Mouse (Mus musculus) embryo, embryonic 11 days (tissue): ENCODE data around the gene Cyp2t4.

ENCODE experiments used
- DNase-seq: peaks from one replicate; pipeline ENCODE4 v3.0.0-alpha.2; 2015

Gene Cyp2t4

GRCm38 (mm10) chr7:27153205-27153764 is at the start of gene Cyp2t4:
TSS of gene Cyp2t4 (plus strand) at chr7:27153714.
- no peak for DNase-seq

DNA sequence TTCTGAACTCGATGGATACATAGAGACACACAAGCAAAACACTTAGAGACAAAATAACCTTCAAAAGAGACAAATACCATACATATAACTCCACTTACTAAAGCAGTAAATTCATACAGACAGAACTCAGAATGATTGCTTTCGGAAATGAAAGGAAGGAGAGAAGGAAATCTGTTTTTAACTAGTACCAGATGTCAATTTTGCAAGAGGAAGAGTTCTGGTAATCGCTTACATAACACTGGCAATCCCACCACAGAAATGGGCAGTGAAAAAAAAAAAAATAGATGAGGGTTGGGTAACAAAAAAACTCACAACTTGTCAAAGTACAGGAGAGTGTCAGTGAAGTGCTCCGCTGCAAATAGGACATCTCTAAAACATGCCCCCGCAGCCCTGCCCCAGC is 48.6 kb upstream of the Cyp2t4 start:
- peak; percentile 19 for DNase-seq

DNA sequence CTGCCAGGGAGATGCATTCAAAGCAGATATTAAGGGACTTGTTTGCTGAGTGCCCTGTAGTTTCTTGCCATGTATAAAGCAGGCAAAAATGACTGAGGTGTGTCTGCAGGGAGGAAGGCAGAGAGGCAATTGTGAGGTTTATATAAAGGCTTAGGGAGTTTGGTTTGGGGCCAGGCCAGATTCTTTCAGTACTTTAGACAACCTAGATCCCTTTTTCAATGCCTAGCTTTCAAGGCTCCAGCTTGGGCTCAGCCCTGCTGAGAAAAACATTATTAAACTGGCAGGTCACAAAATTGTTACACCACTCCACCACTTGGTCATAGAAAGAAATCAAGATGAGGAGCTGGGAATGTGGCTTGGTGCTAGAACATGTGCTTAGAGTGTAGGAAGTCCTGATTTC is 43.2 kb upstream of the Cyp2t4 start:
- no peak for DNase-seq

DNA sequence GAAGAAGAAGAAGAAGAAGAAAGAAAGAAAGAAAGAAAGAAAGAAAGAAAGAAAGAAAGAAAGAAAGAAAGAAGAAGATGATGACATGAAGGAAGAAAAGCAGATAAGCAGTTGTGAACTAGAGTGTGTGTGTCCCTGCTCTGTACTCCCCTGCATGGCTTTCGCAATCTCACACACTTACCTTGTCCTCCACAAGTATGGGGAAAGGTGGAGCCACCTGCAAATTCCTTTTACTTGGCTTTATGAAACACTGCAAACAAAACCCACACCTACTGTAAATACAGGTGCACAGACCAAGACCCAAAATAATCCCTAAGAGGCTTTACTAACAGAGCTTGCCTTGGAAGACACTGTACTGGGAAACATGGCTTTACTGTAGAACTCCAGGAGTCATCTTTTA is 42.5 kb upstream of the Cyp2t4 start:
- DNase-seq = no peak

DNA sequence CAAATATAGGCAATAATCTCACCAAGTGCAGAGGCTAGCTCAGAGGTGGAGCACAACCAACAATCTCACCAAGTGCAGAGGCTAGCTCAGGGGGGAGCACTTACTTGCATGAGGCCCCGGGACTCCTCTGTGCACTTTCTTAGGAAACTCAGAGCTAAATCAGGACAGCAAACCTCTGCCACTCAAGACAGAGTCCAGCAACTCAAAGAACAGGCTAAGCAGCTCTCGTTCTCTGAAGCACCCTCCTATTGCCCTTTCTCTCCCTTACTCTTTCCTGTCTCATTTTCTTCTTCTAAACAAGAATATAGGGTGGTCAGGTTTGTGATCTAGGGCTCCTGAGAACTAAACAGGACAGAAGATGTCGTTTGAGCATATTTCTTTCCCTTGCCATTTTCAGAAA is 41.5 kb upstream of the Cyp2t4 start:
- no peak for DNase-seq

- no peak for DNase-seq
Observed at GRCm38 (mm10) chr7:27118033-27118511, 35.4 kb upstream of the Cyp2t4 start.

DNA sequence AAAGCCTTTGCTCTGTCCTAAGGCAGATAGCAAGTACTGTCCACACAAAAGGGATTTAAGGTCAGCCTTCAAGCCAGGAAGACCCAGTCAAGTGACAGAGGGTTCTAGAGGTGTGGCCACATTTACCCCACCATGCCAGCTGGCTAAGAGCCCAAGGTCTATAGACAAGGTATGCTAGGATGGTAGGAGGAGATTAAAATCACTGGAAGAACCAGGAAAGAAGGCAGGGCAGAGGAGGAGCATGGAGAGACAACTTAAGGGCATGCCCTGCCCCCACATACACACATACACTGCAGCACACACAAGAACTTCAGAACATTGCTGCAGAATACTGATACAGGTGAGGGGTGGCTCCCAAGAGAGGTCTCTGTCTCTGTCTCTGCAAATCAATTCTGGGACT is 33.8 kb upstream of the Cyp2t4 start, which contains the start of gene Cyp2f2:
TSS of gene Cyp2f2 (plus strand) at position 234 of the 400 bp plus-strand sequence.
- no peak for DNase-seq

DNA sequence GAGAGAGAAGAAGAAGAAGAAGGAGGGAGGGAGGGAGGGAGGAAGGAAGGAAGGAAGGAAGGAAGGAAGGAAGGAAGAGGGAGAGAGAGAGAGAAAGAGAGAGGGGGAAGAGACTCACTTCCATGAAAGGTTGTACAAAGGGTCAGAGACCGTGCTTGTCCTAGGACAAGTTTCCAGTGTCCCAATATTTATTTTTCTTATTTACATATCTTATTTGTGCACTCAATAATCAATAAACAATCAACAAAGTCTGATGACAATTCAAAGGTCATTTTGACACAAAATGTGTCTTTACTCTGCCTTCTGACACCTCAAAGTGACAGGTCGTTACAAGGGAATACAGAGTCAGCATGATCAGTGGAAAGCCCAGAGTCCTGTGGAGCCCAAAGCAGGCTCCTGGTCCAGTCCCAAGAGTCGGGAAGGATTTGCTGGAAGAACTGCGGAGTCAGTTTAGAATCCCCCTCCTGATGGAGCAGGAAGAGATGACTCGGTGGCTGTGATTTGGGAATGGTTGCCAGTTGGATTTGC is 29.1 kb upstream of the Cyp2t4 start:
- DNase-seq = no peak

DNA sequence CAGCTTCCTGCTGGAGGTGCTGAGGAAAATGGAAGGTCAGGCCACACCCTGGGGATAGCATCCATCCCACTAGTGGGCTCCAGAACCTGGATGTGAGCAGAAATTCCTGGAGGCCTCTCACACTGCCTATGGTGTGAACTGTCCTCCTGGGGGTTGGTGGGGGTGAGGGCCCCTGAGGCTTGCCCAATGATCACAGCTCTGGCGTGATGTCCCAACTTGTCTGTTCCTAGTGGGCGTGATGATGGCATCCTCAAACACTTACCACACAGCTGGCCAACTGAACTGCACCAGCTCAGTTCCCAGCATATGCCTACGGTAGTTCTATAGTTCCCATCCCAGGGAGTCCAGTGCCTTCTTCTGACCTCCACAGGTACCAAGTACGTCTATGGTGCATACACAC is 28.5 kb upstream of the Cyp2t4 start:
- no peak for DNase-seq

DNA sequence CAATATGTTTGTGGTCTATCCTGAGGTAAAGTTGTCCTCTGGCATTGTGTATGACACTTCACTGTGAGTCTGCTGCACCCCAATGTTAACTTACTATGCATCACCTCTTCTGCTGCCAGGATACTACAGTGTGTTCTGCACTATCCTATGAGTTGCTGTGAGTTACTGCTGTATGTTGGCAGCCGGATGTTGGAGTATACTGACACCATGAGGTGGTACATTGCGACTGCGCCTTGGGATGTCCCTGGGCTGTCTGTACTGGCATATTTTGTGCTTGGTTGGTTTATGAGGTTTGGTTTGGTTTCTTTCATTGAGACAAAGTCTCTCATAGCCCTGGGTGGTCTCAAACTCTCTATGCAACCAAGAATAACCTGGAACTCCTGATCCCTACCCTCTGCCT is 25.4 kb upstream of the Cyp2t4 start:
- peak; percentile 42 for DNase-seq

DNA sequence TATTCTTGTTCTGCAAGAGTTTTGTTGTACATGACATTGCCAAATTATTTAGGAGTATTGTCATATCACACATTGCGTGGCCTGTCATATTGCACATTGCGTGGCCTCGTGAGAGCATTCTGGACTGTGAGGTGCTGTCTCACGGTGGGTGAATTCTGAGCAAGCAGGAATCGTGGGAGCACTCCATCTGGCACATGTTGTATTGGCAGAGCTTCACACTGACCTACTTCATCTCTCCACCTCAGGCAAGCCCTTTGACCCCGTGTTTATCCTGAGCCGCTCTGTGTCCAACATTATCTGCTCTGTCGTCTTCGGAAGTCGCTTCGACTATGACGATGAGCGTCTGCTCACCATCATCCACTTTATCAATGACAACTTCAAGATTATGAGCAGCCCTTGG is 24.6 kb upstream of the Cyp2t4 start:
- no peak for DNase-seq

GRCm38 (mm10) chr7:27129811-27130210 is 23.7 kb upstream of the Cyp2t4 start:
- no peak for DNase-seq

- no peak for DNase-seq
Observed at GRCm38 (mm10) chr7:27130521-27131370, 22.8 kb upstream of the Cyp2t4 start.

DNA sequence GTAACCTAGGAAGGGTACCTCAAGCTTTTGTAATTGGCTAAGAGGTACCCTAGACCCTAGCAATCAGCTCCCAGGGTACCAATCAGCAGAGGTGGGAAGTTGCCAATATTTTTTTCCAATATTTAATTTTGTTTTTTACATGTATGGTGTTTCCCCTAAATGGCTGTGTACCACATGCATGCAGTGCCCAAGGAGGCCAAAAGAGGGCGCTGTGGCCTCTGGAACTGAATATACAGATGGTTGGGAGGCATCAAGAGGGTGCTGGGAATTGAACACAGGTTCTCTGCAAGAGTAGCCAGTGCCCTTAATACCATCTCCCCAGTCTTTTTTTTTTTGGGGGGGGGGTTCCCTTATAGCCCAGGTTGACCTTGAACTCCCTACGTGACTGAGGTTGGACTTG is 22.1 kb upstream of the Cyp2t4 start:
- no peak for DNase-seq

- DNase-seq = peak; percentile 73
Observed at GRCm38 (mm10) chr7:27132588-27132987, 20.9 kb upstream of the Cyp2t4 start.

DNA sequence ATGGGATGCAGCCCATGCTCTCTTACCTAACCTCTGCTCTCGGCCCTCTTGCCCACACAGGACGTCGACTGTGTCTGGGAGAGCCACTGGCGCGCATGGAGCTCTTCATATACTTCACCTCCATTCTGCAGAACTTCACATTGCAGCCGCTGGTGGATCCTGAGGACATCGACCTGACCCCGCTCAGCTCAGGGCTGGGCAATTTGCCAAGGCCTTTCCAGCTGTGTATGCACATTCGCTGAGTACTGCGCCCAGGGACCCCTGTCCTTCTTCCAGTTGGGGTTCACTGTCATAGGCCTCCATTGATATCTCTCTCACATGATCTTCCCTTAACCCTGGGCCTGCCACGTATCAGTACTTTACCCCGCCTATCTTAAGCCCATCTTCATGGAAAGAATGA is 20.4 kb upstream of the Cyp2t4 start:
- no peak for DNase-seq

DNA sequence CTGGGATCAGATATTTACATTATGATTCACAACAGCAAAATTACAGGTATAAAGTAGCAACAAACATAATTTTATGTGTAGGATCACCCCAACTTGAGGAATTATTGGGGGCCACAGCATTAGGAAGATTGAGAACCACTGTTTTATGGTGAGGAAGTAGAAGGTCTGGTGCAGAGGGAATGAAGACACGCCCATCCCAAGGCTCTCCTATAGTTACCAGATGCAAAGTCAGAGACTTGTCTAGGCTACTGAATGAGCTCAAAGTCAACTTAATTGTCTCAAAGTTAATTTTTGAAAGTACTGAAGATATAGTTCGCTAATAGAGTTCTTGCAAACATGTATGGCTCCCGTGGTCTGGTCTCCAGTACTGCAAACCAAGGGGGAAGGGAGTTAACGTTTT is 19.8 kb upstream of the Cyp2t4 start:
- DNase-seq = no peak

DNA sequence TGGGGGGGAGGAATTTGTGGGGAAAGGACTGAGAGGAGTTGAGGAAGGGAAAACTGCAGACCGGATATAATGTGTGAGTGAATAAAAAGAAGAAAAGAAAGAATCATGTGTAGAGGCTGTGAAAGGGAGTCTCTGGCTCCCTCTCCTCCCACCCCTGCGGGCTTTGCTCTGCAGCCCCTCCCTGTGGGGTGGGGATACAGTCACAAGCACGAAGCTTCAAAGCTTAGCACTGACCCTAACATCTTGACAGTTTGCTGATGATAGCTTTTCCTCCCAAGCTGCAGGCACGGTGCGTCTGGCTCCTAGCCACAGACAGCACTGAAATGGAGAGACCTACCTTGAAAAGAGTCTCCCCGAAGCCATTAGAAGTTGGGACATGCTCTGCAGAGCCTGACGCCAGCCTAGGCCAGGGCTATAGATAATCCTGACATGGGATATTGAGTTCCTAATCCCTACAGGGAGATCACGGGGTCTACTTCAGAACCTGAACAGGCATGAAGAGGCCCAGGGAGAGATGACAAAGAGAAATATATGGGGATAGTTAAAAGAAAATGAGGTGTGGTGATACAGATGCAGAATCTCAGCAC is 17.0 kb upstream of the Cyp2t4 start:
- no peak for DNase-seq

DNA sequence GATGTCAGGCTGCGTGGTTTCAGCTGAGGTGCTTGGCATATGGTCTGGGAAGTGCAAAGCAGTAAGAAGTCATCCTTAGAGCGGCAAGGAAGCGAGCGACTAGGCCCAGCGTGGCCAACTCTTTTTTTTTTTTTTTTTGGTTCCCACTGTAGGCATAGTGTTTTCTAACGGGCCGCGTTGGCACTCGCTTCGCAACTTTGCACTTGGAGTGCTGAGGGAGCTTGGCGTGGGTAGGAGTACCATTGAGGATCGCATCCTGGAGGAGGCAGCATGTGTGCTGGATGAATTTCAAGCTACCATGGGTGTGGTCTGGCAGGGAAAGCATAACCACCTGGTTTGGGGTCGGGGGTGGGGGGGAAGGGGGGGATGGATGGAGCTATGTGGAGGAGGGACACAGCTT is 2.5 kb downstream of the Cyp2t4 start:
- no peak for DNase-seq

DNA sequence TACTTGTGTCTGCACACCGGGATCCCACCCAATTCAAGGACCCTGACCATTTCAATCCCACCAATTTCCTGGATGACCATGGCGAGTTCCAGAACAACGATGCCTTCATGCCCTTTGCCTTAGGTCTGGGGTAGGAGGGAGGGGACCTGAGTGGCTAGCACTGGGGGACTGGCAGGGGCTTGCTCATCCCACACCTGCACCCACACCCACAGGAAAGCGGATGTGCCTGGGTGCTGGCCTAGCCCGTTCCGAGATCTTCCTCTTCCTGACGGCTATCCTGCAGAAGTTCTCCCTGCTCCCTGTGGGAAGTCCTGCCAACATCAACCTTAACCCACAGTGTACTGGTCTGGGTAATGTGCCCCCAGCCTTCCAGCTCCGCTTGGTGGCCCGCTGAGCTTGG is 4.7 kb downstream of the Cyp2t4 start:
- no peak for DNase-seq

DNA sequence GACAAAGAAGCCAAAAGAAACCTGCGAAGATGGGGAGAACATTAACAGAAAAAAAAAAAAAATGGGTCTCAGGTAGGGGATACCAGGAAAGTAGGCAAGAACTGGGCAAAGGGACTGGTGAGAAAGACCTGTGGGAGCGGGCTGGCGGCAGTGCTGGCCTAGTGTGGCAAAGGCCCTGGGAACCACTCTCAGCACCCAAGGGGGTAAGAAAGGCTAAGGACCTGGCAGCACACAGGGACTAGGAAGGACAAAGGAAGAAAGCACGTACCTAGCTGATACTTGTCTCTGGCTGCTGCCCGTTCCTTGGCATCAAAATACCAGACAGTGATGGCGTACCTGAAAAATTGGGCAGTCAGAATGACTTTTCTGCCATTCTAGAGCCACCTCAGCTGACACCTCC is 5.7 kb downstream of the Cyp2t4 start:
- no peak for DNase-seq

- peak; percentile 86 for DNase-seq
Observed at GRCm38 (mm10) chr7:27159882-27160281, 6.4 kb downstream of the Cyp2t4 start.

DNA sequence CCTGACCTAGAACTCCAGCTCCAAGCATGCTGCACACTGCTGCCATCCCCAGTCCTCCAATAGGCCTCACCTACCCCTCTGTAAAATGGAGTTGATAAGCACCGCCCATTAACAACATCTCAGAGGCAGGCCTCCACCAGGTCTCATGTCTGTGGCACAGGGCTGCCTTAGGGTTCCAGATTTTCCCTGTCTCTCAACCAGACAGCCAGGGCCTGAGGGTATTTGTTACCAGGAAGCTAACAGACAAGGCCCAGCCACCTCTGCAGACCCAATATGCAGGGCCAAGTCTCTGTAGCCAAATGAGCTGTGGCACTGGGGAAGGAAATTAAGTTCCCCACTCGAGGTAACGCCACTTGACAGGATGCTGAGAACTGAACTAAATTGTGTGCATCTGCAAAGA is 7.4 kb downstream of the Cyp2t4 start:
- no peak for DNase-seq

DNA sequence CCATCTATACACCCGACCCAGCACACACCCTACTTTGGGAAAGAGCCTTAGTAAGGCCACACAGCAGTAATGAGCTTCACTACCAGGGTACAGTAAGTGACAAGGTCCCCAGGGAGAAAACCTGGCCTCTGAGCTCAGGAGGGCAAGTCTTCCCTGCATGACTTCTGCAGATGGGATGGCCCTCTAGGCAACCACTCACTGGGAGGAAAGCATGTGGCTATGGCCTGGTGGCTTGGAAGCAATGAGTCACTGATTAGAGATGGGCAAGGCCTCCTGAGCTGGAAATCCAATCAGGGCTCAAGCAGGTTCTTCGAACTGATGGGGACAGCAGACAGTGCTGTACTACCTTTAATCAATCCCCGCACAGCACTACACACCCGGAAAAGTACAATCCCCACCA is 8.2 kb downstream of the Cyp2t4 start:
- DNase-seq = no peak
